Mouse (Mus musculus): ENCODE data around the gene Cyp4a31.
"Not testable (repeated sequence)": the region's sequence is repeated elsewhere in the genome, so short reads cannot be mapped to it uniquely, and the experiment has no call there.

The Cyp4a31 gene

DNA sequence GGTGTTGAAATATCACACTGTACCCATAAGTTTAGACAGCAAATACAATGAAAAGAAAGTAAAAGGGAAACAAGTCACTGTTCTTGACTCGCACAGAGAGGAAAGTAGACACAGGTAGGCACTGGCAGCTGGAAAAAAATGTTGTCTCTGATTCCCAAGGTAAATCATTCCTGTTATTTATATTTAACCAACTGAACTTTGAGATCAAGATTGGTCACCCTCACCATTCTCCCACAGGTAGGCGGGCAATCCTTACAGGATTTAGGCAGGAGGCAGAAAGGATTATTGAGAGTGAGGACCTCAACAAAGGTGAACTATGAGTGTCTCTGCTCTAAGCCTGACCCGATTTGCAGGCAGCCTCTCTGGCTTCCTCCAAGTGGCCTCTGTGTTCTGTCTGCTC is at the start of gene Cyp4a31:
Gene Cyp4a31, plus strand, starts transcription at position 249 of the 400 bp plus-strand sequence.
- DNase-seq (ENCODE audit: low spot score) = no peak

DNA sequence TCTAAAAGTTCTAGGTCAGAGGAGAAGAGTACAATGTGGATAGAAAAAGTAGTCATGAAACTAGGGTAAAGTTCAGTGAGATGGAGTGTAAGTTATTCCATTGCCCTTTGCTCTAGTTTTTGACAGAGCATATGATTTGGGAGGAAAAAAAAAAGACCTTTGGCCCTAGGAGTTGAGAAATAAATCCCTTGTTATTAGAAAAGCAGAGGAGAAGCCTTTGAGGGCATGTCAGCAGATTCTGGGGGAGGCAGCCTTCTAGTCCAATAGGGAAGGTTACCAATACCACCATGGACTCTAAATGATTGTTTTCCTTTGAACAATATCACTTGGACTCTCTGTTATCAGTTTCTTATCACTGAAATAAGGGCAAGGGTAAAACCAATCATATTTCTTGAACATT is 49.5 kb upstream of the Cyp4a31 start:
- DNase-seq (ENCODE audit: low spot score) = not testable (repeated sequence)

DNA sequence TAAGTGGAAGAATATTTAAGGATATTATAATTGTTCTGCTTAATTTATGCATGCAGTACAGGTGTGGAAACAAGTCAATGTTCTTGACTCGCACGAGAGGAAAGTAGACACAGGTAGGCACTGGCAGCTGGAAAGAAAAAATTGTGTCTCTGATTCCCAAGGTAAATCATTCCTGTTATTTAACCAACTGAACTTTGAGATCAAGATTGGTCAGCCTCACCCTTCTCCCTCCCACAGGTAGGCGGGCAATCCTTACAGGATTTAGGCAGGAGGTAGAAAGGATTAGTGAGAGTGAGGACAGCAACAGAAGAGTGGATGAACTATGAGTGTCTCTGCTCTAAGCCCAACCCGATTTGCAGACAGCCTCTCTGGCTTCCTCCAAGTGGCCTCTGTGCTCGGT is 45.4 kb upstream of the Cyp4a31 start, which contains the start of gene Cyp4a10:
Gene Cyp4a10, plus strand, starts transcription at position 265 of the 400 bp plus-strand sequence.
- DNase-seq (ENCODE audit: low spot score) = not testable (repeated sequence)

DNA sequence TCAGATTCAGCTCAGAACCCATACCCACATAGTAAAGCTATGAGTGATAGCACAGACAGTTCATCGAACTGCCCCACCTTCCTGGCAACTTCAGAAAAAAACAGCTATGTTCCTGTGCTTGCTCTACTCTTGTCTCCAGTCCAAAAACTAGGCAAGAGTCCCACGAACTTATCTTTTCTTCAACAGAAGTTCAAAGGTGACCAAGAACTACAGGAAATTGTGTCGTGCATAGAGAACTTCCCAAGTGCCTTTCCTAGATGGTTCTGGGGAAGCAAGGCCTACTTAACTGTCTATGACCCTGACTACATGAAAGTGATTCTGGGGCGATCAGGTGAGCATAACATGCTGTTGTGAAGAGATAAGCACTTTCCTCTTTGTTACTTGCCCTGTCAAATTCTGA is 44.0 kb upstream of the Cyp4a31 start:
- no peak for DNase-seq (ENCODE audit: low spot score)

DNA sequence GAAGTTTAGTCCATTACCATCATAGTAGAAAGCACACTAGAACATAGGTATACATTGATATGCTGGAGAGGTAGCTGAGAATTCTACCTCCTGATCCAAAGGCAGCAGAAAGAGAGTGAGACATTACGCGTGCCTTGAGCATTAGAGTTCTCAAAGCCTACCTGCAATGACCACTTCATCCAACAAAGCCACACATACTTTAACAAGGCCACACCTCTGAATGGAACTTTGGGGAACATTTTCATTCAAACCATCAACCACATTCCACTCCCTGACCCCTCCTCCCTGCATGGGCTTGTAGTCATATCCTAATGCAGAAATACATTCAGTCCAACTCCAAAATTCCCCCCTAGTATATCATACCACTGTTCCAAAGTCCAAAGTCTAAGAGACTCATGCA is 41.7 kb upstream of the Cyp4a31 start:
- no peak for DNase-seq (ENCODE audit: low spot score)

DNA sequence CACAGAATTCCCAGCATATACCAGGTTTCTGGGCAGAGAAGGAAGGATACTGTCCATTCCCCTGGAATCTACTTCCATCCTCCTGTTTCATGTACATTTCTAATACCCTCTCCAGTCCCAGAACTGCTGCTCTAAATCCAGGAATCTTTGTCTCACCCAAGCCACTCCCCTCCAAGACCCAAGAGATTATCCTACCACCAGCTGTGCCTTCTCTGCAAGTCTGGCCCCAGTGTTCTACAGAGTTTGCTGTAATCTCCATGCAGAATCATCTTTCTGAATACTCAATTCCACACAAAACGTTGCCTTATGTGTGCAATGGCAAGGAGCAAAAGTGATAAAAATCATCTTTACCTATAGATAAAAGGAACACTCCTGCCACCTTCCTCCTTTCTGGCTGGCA is 18.3 kb upstream of the Cyp4a31 start:
- DNase-seq (ENCODE audit: low spot score) = no peak

DNA sequence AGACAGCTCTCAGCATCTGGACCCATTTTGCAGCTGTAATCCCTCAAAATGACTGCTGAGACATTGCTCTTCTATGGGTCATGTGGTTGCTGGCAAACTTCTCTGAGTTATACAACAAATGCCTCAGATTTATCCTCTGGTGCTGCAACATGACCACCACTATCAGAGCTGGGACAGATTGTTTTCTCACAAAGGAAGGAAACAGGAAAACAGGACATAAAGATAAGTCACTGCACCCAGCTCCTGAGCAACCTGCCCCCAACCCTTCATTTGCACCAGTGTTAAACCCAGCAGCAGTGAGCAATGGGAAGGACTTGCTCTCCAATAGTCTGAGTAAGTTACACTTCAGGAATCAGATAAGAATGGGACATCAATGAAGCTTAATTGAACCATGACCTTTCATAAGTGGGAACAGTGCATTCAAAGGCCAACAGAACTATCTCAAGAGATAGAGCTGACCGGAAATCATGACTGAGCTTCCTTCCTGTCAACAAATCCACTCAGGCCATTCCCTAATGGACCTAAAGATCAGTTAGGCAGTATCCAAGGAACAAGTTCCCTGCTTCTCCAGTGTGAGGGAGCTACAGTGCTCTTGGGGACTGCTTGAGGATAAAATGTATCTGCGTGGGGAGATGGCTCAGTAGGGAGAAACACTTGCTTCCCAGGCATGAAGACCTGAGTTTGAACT is 17.2 kb upstream of the Cyp4a31 start:
- DNase-seq (ENCODE audit: low spot score) = no peak

DNA sequence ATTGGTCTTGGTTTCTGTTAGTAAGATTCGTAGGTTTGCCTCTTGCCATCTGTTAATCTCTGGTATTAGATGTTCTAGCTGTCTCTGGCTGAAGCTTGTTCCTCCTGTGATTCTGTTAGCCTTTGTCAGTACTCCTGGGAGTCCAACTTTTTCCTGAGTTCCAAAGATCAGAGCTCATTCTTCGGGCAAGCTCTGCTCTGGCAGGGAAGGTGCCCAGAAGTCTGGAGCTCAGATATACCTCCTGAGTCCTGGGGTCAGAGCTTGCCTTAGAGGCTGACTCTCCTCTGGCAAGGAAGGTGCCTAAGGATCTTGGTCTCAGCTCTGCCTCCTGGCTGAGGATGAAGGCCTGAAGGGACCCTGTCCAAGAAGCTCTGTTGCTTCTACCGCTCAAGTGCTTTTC is 10.7 kb upstream of the Cyp4a31 start:
- DNase-seq (ENCODE audit: low spot score) = no peak

DNA sequence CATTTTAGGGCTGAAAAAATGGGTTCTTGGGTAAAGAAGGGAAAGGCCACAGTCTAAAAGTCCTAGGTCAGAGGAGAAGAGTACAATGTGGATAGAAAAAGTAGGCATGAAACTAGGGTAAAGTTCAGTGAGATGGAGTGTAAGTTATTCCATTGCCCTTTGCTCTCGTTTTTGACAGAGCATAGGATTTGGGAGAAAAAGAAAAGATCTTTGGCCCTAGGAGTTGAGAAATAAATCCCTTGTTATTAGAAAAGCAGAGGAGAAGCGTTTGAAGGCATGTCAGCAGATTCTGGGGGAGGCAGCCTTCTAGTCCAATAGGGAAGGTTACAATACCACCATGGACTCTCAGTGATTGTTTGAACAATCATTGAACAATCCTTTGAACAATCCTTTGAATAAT is 7.9 kb upstream of the Cyp4a31 start:
- DNase-seq (ENCODE audit: low spot score) = no peak

DNA sequence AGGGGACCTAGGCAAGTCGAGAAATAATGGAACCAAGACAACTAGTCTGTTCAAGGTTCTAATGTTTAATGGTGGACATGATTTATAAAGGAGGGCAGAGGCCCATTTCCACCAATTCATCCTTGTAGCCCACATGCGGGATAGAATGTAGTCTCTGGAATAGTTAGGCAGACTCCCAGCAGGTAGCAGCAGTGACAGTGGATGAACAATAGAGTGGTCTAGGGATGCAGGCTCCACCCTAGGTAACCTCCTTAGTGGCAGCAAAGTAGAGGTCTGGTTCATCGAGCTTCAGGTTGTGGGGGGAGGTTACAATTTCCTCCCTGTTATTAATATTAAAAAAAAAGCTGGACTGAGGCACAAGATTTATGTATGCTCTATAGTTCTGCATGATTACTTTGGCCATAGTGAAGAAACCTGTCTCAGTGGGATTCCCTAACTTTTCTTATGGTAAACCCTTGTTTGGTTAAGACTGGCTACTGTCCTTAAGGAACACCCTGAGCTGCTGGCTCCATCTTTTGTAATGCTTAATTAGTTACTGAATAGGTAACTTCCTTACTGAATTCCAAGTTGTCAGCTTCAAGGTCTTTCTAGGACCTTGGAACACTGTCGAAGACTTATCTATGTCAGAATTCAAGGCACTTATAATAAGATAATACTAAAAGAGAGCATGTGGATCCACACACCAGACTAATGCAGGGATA is 5.4 kb upstream of the Cyp4a31 start:
- no peak for DNase-seq (ENCODE audit: low spot score)

DNA sequence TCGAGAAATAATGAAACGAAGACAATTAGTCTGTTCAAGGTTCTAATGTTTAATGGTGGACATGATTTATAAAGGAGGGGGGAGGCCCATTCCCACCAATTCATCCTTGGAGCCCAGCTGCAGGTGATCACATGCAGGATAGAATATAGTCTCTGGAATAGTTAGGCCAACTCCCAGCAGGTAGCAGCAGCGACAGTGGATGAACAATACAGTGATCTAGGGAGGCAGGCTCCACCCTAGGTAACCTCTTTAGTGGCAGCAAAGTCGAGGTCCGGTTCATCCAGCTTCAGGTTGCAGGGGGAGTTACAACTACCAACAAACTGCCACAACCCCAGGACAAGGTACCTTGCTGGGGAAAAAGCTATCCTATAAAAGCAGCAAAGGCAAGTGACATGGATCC is 2.2 kb upstream of the Cyp4a31 start:
- DNase-seq (ENCODE audit: low spot score) = not testable (repeated sequence)

DNA sequence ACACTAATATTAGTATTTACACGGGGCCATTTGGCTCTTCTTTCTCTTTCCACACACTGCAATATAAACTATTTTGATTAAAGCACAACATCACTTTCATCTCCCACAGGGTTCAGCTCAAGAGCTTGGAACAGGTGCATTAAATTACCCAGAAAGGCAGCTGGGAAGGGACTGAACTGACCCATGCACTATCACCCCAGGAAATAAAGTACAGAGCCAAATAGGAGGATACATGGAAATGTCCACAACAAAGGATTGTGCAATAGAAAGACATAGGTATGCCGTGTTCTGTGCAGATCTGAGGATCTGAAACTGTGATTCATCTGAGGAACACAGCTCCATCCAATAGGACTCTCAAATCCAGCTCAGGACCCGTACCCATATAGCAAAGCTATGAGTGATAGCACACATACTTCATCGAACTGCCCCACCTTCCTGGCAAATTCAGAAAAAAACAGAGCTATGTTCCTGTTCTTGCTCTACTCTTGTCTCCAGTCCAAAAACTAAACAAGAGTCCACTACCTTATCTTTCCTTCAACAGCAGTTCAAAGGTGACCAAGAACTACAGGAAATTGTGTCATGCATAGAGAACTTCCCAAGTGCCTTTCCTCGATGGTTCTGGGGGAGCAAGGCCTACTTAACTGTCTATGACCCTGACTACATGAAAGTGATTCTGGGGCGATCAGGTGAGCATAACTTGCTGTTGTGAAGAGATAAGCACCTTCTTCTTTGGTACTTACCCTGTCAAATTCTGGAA is 1.2 kb downstream of the Cyp4a31 start:
- not testable (repeated sequence) for DNase-seq (ENCODE audit: low spot score)

DNA sequence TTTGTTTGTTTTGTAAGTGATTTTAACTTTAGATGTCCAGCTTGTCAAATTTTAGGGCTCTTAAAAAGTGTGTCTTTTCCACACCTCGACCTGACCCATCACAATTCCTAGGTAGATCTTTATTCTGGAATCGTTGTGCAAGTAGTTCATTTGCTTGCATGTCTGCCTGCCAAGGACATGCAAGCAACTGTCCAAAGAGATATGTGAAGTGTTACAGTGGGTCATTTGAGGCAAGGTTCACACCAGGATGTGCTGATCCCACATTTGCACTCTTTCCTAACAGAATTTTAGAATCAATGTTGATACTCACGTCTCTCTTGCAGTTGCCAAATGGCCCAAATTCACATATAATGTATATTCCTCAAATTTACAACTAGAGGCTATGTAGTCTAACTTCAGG is 11.8 kb downstream of the Cyp4a31 start:
- DNase-seq (ENCODE audit: low spot score) = no peak

DNA sequence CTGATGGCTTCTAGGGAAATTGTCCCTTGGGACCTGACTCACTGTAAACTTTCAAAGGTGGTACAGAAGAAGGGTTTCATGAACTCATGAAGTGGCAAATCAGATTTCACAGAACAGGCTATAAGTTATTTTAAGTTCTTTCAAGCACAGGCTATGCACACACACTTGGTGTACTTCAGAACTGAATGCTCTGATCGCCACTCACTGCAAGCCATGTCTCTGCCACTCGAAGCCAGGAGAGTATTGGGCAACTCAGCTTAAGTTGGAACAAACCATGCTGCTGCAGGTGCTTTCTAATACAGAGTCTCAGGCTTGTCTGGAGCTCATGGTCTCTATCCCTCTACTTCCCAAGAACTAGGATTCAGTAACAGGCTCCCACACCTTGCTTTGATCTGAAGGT is 12.3 kb downstream of the Cyp4a31 start:
- DNase-seq (ENCODE audit: low spot score) = no peak

DNA sequence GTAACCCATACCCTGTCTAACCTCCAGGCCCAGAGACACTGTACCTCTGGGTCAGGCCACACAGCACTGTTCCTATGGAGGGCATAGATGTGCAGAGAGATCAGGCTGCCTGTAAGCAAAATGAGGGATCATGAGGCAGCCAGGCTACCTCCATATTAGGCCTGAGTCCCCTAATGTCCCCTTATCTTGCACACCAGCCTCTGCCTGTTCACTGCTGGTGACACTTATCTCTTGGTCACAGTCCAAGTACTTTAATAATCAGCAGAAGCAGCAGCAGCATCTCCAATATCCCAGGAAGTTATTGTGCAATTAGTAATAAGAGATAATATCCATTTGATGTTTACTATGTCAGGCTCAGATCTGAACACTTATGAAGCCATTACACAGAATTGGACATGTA is 19.6 kb downstream of the Cyp4a31 start:
- DNase-seq (ENCODE audit: low spot score) = no peak

DNA sequence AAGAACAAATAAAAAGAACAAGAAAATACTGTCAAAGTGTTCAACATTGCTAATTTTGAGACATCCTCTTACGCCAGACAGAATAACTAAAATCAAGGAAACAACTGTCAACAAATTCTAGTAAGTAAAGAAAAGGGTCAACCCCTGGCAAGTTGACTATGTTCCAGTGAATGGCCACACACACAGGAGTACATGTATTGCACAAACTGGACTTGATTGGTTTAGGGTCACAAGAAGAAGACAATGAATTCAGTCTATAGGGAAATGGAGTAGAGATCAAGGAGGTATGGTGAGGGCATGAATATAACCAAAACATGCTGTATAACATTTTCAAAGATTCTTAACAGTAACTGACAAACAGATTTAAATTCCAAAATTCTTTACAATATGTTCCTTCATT is 32.9 kb downstream of the Cyp4a31 start:
- DNase-seq (ENCODE audit: low spot score) = no peak

DNA sequence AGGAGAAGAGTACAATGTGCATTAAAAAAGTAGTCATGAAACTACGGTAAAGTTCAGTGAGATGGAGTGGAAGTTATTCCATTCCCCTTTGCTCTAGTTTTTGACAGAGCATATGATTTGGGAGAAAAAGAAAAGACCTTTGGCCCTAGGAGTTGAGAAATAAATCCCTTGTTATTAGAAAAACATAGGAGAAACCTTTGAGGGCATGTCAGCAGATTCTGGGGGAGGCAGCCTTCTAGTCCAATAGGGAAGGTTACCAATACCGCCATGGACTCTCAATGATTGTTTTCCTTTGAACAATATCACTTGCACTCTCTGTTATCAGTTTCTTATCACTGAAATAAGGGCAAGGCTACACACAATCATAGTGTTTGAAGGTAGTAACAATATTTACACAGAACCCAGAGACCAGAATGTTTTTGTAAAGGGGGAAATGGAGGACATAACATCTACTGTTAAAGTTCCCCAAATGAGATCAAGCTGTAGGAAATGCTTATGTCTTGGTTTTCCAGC is 33.4 kb downstream of the Cyp4a31 start:
- no peak for DNase-seq (ENCODE audit: low spot score)

DNA sequence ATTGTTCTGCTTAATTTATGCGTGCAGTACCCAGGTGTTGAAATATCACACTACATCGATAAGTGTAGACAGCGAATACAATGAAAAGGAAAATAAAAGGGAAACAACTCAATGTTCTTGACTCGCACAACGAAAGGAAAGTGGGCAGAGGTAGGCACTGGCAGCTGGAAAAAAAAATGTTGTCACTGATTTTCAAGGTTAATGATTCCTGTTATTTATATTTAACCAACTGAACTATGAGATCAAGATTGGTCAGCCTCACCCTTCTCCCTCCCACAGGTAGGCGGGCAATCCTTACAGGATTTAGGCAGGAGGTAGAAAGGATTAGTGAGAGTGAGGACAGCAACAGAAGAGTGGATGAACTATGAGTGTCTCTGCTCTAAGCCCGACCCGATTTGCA is 37.2 kb downstream of the Cyp4a31 start, which contains the start of gene Cyp4a32:
Gene Cyp4a32, plus strand, starts transcription at position 359 of the 400 bp plus-strand sequence.
- not testable (repeated sequence) for DNase-seq (ENCODE audit: low spot score)

DNA sequence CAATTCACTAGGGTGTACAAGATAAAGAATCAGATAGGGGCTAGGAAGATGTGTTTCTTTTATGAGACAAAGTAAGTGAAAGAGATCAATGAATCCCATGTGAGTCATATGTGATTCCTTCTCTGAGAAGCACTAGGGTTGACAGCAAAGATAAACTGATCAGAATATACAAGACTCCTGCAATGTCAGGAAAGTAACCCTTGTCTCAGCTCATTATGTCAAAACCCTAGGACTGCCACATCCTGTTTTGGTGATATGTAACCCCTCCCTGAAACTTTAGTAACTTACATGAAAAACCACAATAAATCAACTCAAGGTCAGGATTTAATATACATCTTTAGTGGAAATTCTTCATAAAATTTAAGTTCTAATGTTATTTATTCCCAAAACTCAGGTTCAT is 50.6 kb downstream of the Cyp4a31 start:
- DNase-seq (ENCODE audit: low spot score) = no peak

DNA sequence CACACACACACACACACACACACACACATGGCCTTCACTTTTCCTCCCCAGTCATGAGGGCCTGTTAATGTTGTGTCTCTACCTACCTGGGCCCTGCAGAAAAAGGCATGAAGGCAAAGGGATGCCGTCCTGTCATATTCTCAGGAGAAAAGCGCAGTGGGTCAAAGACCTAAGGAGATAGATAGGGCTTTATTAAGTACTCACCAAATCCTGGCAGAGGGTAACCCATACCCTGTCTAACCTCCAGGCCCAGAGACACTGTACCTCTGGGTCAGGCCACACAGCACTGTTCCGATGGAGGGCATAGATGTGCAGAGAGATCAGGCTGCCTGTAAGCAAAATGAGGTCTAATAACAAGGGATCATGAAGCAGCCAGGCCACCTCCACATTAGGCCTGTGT is 62.1 kb downstream of the Cyp4a31 start:
- DNase-seq (ENCODE audit: low spot score) = not testable (repeated sequence)
